In genomic region chr6:93314625-93315024, GRCm38 (mm10) we compare ENCODE assay signal across 16 mouse cellular contexts.
DNase-seq lines count a peak whose midpoint lies in the region; ATAC-seq lines count a peak whose summit lies in the region.
"Had no signal": no experiment of that assay in that cellular context is flagged by ENCODE, and none has a peak within 500 bp of the region (broad histone marks: within the 10 kb centered on the region; RNA-seq: fewer than 3 reads in every experiment).

No protein-coding gene starts in this region.

- no peaks in the 10 kb centered on the region for H3K4me1 ChIP-seq in embryonic facial prominence, embryonic 11.5 days (ENCODE audit: control insufficient read depth, insufficient read depth, low read length)
- no peaks in the 10 kb centered on the region for H3K4me1 ChIP-seq in embryonic facial prominence, embryonic 10.5 days
- H3K4me1 ChIP-seq in heart, embryonic 13.5 days: peaks cover 15% of the 10 kb centered on the region
- H3K4me1 ChIP-seq in kidney, embryonic 14.5 days (ENCODE audit: control insufficient read depth, insufficient read depth, low read length): no peaks in the 10 kb centered on the region
- no peaks in the 10 kb centered on the region for H3K4me1 ChIP-seq in midbrain, embryonic 14.5 days (ENCODE audit: control insufficient read depth, insufficient read depth, low read length)
- H3K4me1 ChIP-seq: intestine, embryonic 15.5 days; liver, embryonic 13.5 days had no signal

- no peaks in the 10 kb centered on the region for H3K27me3 ChIP-seq in embryonic facial prominence, embryonic 11.5 days (ENCODE audit: control insufficient read depth, insufficient read depth, low read length)
- H3K27me3 ChIP-seq in embryonic facial prominence, embryonic 10.5 days (replicated peaks; ENCODE audit: low read depth, poor library complexity, severe bottlenecking): no peaks in the 10 kb centered on the region
- no peaks in the 10 kb centered on the region for H3K27me3 ChIP-seq in heart, embryonic 13.5 days (replicated peaks)
- no peaks in the 10 kb centered on the region for H3K27me3 ChIP-seq in kidney, embryonic 14.5 days (ENCODE audit: control insufficient read depth, insufficient read depth, low read length)
- H3K27me3 ChIP-seq in midbrain, embryonic 14.5 days (ENCODE audit: control insufficient read depth, insufficient read depth, low read length): no peaks in the 10 kb centered on the region
- H3K27me3 ChIP-seq: intestine, embryonic 15.5 days; liver, embryonic 13.5 days had no signal

- no peak for ATAC-seq in embryonic facial prominence, embryonic 11.5 days (replicated peaks; ENCODE audit: insufficient number of reproducible peaks, low FRiP score, low TSS enrichment, low read depth)
- ATAC-seq in heart, embryonic 13.5 days (ENCODE audit: extremely low read depth, insufficient number of reproducible peaks, low FRiP score, low TSS enrichment): no peak
- no peak for ATAC-seq in kidney, embryonic 14.5 days (ENCODE audit: low FRiP score, low TSS enrichment)
- ATAC-seq in midbrain, embryonic 14.5 days (ENCODE audit: low FRiP score, low TSS enrichment): no peak
- ATAC-seq: activated CD4-positive, CD25-positive, alpha-beta regulatory T cell, adult 4 months; intestine, embryonic 15.5 days had no signal

- no peak overlapping the region for H3K4me2 ChIP-seq in embryonic facial prominence, embryonic 11.5 days (ENCODE audit: low read depth, low read length)
- H3K4me2 ChIP-seq in heart, embryonic 13.5 days: peak overlapping the region; percentile 7; the same call in 1 of the 2 replicates
- no peak overlapping the region for H3K4me2 ChIP-seq in kidney, embryonic 14.5 days (replicated peaks; ENCODE audit: low read depth, low read length)
- H3K4me2 ChIP-seq in midbrain, embryonic 14.5 days (ENCODE audit: low read length): no peak overlapping the region
- H3K4me2 ChIP-seq: intestine, embryonic 15.5 days; liver, embryonic 13.5 days had no signal

- H3K27ac ChIP-seq in embryonic facial prominence, embryonic 11.5 days (replicated peaks; ENCODE audit: low read depth, low read length): no peak overlapping the region
- H3K27ac ChIP-seq in embryonic facial prominence, embryonic 10.5 days (replicated peaks): no peak overlapping the region
- 0 out of 2 replicates have a peak overlapping the region, but pooled peaks have one; percentile 17 for H3K27ac ChIP-seq in heart, embryonic 13.5 days (replicated peaks)
- H3K27ac ChIP-seq in kidney, embryonic 14.5 days (ENCODE audit: low read depth, low read length): peak overlapping the region; percentile 48; the same call in 1 of the 2 replicates
- no peak overlapping the region for H3K27ac ChIP-seq in midbrain, embryonic 14.5 days (replicated peaks; ENCODE audit: low read depth, low read length)
- H3K27ac ChIP-seq: intestine, embryonic 15.5 days; liver, embryonic 13.5 days had no signal

- no peak overlapping the region for H3K4me3 ChIP-seq in embryonic facial prominence, embryonic 11.5 days (ENCODE audit: low read depth, low read length)
- H3K4me3 ChIP-seq in embryonic facial prominence, embryonic 10.5 days: no peak overlapping the region
- no peak overlapping the region for H3K4me3 ChIP-seq in heart, embryonic 13.5 days
- no peak overlapping the region for H3K4me3 ChIP-seq in kidney, embryonic 14.5 days (ENCODE audit: low read length)
- no peak overlapping the region for H3K4me3 ChIP-seq in midbrain, embryonic 14.5 days (replicated peaks; ENCODE audit: low read depth, low read length)
- H3K4me3 ChIP-seq: erythroblast, embryonic 14.5 days; intestine, embryonic 15.5 days; liver, embryonic 13.5 days had no signal

- no peaks in the 10 kb centered on the region for H3K9me3 ChIP-seq in embryonic facial prominence, embryonic 11.5 days (replicated peaks; ENCODE audit: control insufficient read depth, low read length)
- H3K9me3 ChIP-seq in embryonic facial prominence, embryonic 10.5 days: no peaks in the 10 kb centered on the region
- H3K9me3 ChIP-seq in heart, embryonic 13.5 days: no peaks in the 10 kb centered on the region
- no peaks in the 10 kb centered on the region for H3K9me3 ChIP-seq in kidney, embryonic 14.5 days (ENCODE audit: control insufficient read depth, low read length)
- no peaks in the 10 kb centered on the region for H3K9me3 ChIP-seq in midbrain, embryonic 14.5 days (ENCODE audit: control insufficient read depth, low read length)
- H3K9me3 ChIP-seq: intestine, embryonic 15.5 days; liver, embryonic 13.5 days had no signal

- no peak overlapping the region for H3K9ac ChIP-seq in embryonic facial prominence, embryonic 11.5 days (replicated peaks; ENCODE audit: low read length)
- no peak overlapping the region for H3K9ac ChIP-seq in heart, embryonic 13.5 days
- no peak overlapping the region for H3K9ac ChIP-seq in kidney, embryonic 14.5 days (ENCODE audit: low read depth, low read length)
- no peak overlapping the region for H3K9ac ChIP-seq in midbrain, embryonic 14.5 days (replicated peaks; ENCODE audit: low read length)
- H3K9ac ChIP-seq: intestine, embryonic 15.5 days; liver, embryonic 13.5 days had no signal

- 72% methylated on average over 5 of the region's 5 CpGs for WGBS in embryonic facial prominence, embryonic 11.5 days
- WGBS in embryonic facial prominence, embryonic 10.5 days: 74% methylated on average over 5 of the region's 5 CpGs
- WGBS in heart, embryonic 13.5 days: 37% methylated on average over 5 of the region's 5 CpGs
- WGBS in kidney, embryonic 14.5 days: 38% methylated on average over 5 of the region's 5 CpGs
- WGBS in midbrain, embryonic 14.5 days: 77% methylated on average over 5 of the region's 5 CpGs

- DNase-seq in embryonic facial prominence, embryonic 11.5 days (ENCODE audit: low spot score): peak; percentile 5
- no peak for DNase-seq in embryonic facial prominence, embryonic 10.5 days (ENCODE audit: low spot score)
- peak; percentile 5 for DNase-seq in ZHBTc4 (ENCODE audit: low read depth, low spot score)
- no peak for DNase-seq in midbrain, embryonic 14.5 days
- no peak for DNase-seq in right cerebral cortex, adult 2 months (ENCODE audit: low spot score in 2 of 2)
- no peak for DNase-seq in right cerebral cortex, postnatal 36 days (ENCODE audit: low spot score in 2 of 2)
- DNase-seq: cerebellum, postnatal 25 days; layer of hippocampus, adult 9-11 months; left cerebral cortex, postnatal 4 days; liver, embryonic 13.5 days; right cerebral cortex, postnatal 25 days had no signal

- H3K36me3 ChIP-seq in embryonic facial prominence, embryonic 11.5 days (replicated peaks; ENCODE audit: control insufficient read depth, insufficient read depth, low read depth, low read length): no peaks in the 10 kb centered on the region
- no peaks in the 10 kb centered on the region for H3K36me3 ChIP-seq in embryonic facial prominence, embryonic 10.5 days (replicated peaks)
- H3K36me3 ChIP-seq in heart, embryonic 13.5 days: no peaks in the 10 kb centered on the region
- H3K36me3 ChIP-seq in kidney, embryonic 14.5 days (ENCODE audit: control insufficient read depth, insufficient read depth, low read length): no peaks in the 10 kb centered on the region
- H3K36me3 ChIP-seq in midbrain, embryonic 14.5 days (ENCODE audit: control insufficient read depth, insufficient read depth, low read length): no peaks in the 10 kb centered on the region
- H3K36me3 ChIP-seq: intestine, embryonic 15.5 days; liver, embryonic 13.5 days had no signal

Comparison
In these comparisons a context has a peak if more than half of its experiments do, and no peak if none do; other contexts are left out.
1. DNase-seq: peak in embryonic facial prominence, embryonic 11.5 days (single experiment) and ZHBTc4 (single experiment); none in embryonic facial prominence, embryonic 10.5 days (single experiment), midbrain, embryonic 14.5 days (single experiment), right cerebral cortex, adult 2 months (0 of 2) and right cerebral cortex, postnatal 36 days (0 of 2).
2. H3K27ac ChIP-seq: peak in heart, embryonic 13.5 days (single experiment) and kidney, embryonic 14.5 days (single experiment); none in embryonic facial prominence, embryonic 11.5 days (single experiment), embryonic facial prominence, embryonic 10.5 days (single experiment) and midbrain, embryonic 14.5 days (single experiment).